Comparison of ENCODE assay signal across 20 mouse cellular contexts in genomic region chr6:114831807-114832206, GRCm38 (mm10).
DNase-seq lines count a peak whose midpoint lies in the region; ATAC-seq and TF ChIP-seq lines count a peak whose summit lies in the region.
"Had no signal": no experiment of that assay in that cellular context is flagged by ENCODE, and none has a peak within 500 bp of the region (broad histone marks: within the 10 kb centered on the region; RNA-seq: fewer than 3 reads in every experiment).

No protein-coding gene starts in this region.

- H3K4me1 ChIP-seq in heart, embryonic 13.5 days = peaks cover 37% of the 10 kb centered on the region
- peaks cover 0 to 6% of the 10 kb centered on the region in 2 experiments; a peak in 3 of 4 replicates for H3K4me1 ChIP-seq in MEL (ENCODE audit: control insufficient read depth in 1 of 2, insufficient read depth in 2 of 2, low read length in 2 of 2)

- no peak for DNase-seq in heart, postnatal 25 days (ENCODE audit: low spot score)
- peak; percentile 70 for DNase-seq in 416B (ENCODE audit: low read depth)
- DNase-seq in MEL (ENCODE audit: low read depth, low spot score) = peak; percentile 86
- DNase-seq in left cerebral cortex, postnatal 4 days = no peak
- DNase-seq in natural killer cell, adult 2 months (ENCODE audit: low spot score in 2 of 2) = no peak
- DNase-seq: adrenal gland, adult 8-10 months; cerebellum, adult 18-20 months; gastrocnemius, postnatal 10 days; kidney, adult 18-20 months; kidney, postnatal 25 days; layer of hippocampus, adult 9-11 months; lung, embryonic 14.5 days; spleen, adult 18-20 months; thymus, postnatal 25 days had no signal

- H3K9ac ChIP-seq in heart, embryonic 13.5 days = no peak overlapping the region; the same call in 1 of the 2 replicates
- no peak overlapping the region for H3K9ac ChIP-seq in MEL (ENCODE audit: control insufficient read depth, low read depth, low read length, poor library complexity, severe bottlenecking)
- H3K9ac ChIP-seq: embryonic facial prominence, embryonic 13.5 days; hindbrain, embryonic 15.5 days; lung, embryonic 14.5 days had no signal

- TF ChIP-seq RAD21 in MEL (IDR thresholded peaks at IDR 0.05; ENCODE audit: low read depth, low read length) = no peak

- H3K36me3 ChIP-seq in heart, embryonic 13.5 days = no peaks in the 10 kb centered on the region
- peaks cover 0 to 11% of the 10 kb centered on the region in 2 experiments; a peak in 2 of 4 replicates for H3K36me3 ChIP-seq in MEL (ENCODE audit: control insufficient read depth in 1 of 2, insufficient read depth in 2 of 2, low read length in 2 of 2)
- H3K36me3 ChIP-seq: embryonic facial prominence, embryonic 13.5 days; hindbrain, embryonic 15.5 days had no signal

- H3K27ac ChIP-seq in heart, embryonic 13.5 days (replicated peaks) = peak overlapping the region; percentile 65
- H3K27ac ChIP-seq in MEL (ENCODE audit: control insufficient read depth, low read depth, low read length) = no peak overlapping the region
- H3K27ac ChIP-seq: hindbrain, embryonic 15.5 days; macrophage had no signal

- intact Hi-C loops in heart, postnatal 25 days (cut with DNase I) = no loop called here
- intact Hi-C loops in left cerebral cortex, postnatal 4 days (cut with DNase I) = no loop called here

- 75% methylated on average over 3 of the region's 3 CpGs for WGBS in heart, embryonic 13.5 days

- H3K4me3 ChIP-seq in heart, embryonic 13.5 days = no peak overlapping the region
- no peak overlapping the region for H3K4me3 ChIP-seq in MEL (ENCODE audit: control insufficient read depth in 1 of 2, insufficient read depth in 1 of 2, low read depth in 2 of 2, low read length in 2 of 2)
- H3K4me3 ChIP-seq: embryonic facial prominence, embryonic 13.5 days; hindbrain, embryonic 15.5 days had no signal

- no peak for ATAC-seq in heart, embryonic 13.5 days (ENCODE audit: extremely low read depth, insufficient number of reproducible peaks, low FRiP score, low TSS enrichment)
- ATAC-seq in megakaryocyte, adult 5-6 weeks (ENCODE audit: poor library complexity, severe bottlenecking) = peak; percentile 70
- ATAC-seq: midbrain, embryonic 16.5 days had no signal

- H3K27me3 ChIP-seq in heart, embryonic 13.5 days (replicated peaks) = no peaks in the 10 kb centered on the region
- H3K27me3 ChIP-seq in MEL (ENCODE audit: control insufficient read depth in 1 of 2, insufficient read depth in 2 of 2, low read length in 2 of 2) = no peaks in the 10 kb centered on the region
- H3K27me3 ChIP-seq: embryonic facial prominence, embryonic 13.5 days; hindbrain, embryonic 15.5 days had no signal

- no peak for TF ChIP-seq POLR2A in MEL (IDR thresholded peaks at IDR 0.05; ENCODE audit: control insufficient read depth in 1 of 2, insufficient read depth in 1 of 2, low read depth in 1 of 2, low read length in 2 of 2, poor library complexity in 1 of 2)

- no peak overlapping the region for H3K4me2 ChIP-seq in heart, embryonic 13.5 days
- H3K4me2 ChIP-seq: embryonic facial prominence, embryonic 13.5 days; hindbrain, embryonic 15.5 days; lung, embryonic 14.5 days had no signal

- H3K79me2 ChIP-seq in MEL (ENCODE audit: control insufficient read depth, insufficient read depth, low read length, poor library complexity) = no peaks in the 10 kb centered on the region

- H3K9me3 ChIP-seq in heart, embryonic 13.5 days = no peaks in the 10 kb centered on the region
- no peaks in the 10 kb centered on the region for H3K9me3 ChIP-seq in MEL (replicated peaks; ENCODE audit: insufficient read depth, low read length)
- H3K9me3 ChIP-seq: embryonic facial prominence, embryonic 13.5 days; hindbrain, embryonic 15.5 days had no signal

- TF ChIP-seq CTCF in MEL (IDR thresholded peaks at IDR 0.05 in 2 of 3, conservative IDR thresholded peaks at IDR 0.05 in 1 of 3; ENCODE audit: control insufficient read depth in 1 of 3, insufficient read depth in 1 of 3, low read depth in 2 of 3, low read length in 3 of 3, poor library complexity in 1 of 3, severe bottlenecking in 1 of 3) = no peak

- TF ChIP-seq EP300 in MEL (IDR thresholded peaks at IDR 0.05; ENCODE audit: low read depth in 1 of 2, low read length in 2 of 2) = no peak

TF ChIP-seq in MEL, 35 proteins besides CTCF, POLR2A, EP300 and RAD21:
- no peak for TF ChIP-seq BHLHE40 (IDR thresholded peaks at IDR 0.05; ENCODE audit: borderline replicate concordance, low read depth, low read length)
- TF ChIP-seq JUND (IDR thresholded peaks at IDR 0.05; ENCODE audit: low read depth, low read length) = no peak
- TF ChIP-seq MAFK (IDR thresholded peaks at IDR 0.05; ENCODE audit: borderline replicate concordance, low read depth, low read length) = no peak
- TF ChIP-seq TBP (IDR thresholded peaks at IDR 0.05; ENCODE audit: low read depth, low read length) = no peak
- TF ChIP-seq MYB (IDR thresholded peaks at IDR 0.05; ENCODE audit: low read depth, low read length) = no peak
- no peak for TF ChIP-seq SMC3 (IDR thresholded peaks at IDR 0.05; ENCODE audit: low read depth, low read length)
- TF ChIP-seq HCFC1 (IDR thresholded peaks at IDR 0.05; ENCODE audit: low read depth, low read length) = peak; percentile 84
- TF ChIP-seq KAT2A (conservative IDR thresholded peaks at IDR 0.05; ENCODE audit: low read depth, low read length) = no peak
- TF ChIP-seq SIN3A (IDR thresholded peaks at IDR 0.05; ENCODE audit: low read length) = peak; percentile 23; the same call in 1 of the 2 replicates
- no peak for TF ChIP-seq UBTF (IDR thresholded peaks at IDR 0.05; ENCODE audit: borderline replicate concordance, insufficient read depth, low read depth, low read length)
- peak; percentile 75 to 85 for TF ChIP-seq USF2 (IDR thresholded peaks at IDR 0.05; ENCODE audit: borderline replicate concordance in 1 of 2, insufficient read depth in 1 of 2, low read depth in 1 of 2, low read length in 2 of 2)
- TF ChIP-seq ZKSCAN1 (IDR thresholded peaks at IDR 0.05; ENCODE audit: low read depth, low read length) = no peak
- no peak for TF ChIP-seq ETS1 (IDR thresholded peaks at IDR 0.05; ENCODE audit: low read depth, low read length)
- no peak for TF ChIP-seq E2F4 (IDR thresholded peaks at IDR 0.05; ENCODE audit: borderline replicate concordance, low read depth, low read length)
- TF ChIP-seq ZNF384 (IDR thresholded peaks at IDR 0.05; ENCODE audit: low read depth, low read length) = no peak
- peak; percentile 97 for TF ChIP-seq USF1 (IDR thresholded peaks at IDR 0.05; ENCODE audit: low read depth, low read length)
- no peak for TF ChIP-seq TCF12 (IDR thresholded peaks at IDR 0.05; ENCODE audit: low read depth, low read length)
- no peak for TF ChIP-seq TAL1 (IDR thresholded peaks at IDR 0.05; ENCODE audit: low read length)
- no peak for TF ChIP-seq CHD2 (IDR thresholded peaks at IDR 0.05; ENCODE audit: low read length)
- no peak for TF ChIP-seq POLR2AphosphoS2 (IDR thresholded peaks at IDR 0.05; ENCODE audit: low read length)
- TF ChIP-seq MXI1 (IDR thresholded peaks at IDR 0.05; ENCODE audit: low read depth, low read length) = no peak
- TF ChIP-seq POLR2AphosphoS5 (IDR thresholded peaks at IDR 0.05; ENCODE audit: borderline replicate concordance, low read depth, low read length) = no peak
- TF ChIP-seq MAX (IDR thresholded peaks at IDR 0.05; ENCODE audit: low read length) = peak; percentile 86
- TF ChIP-seq ELF1 (IDR thresholded peaks at IDR 0.05; ENCODE audit: low read depth, low read length) = 0 out of 2 replicates have a peak, but pooled peaks have one; percentile 33
TF ChIP-seq in MEL: peak in this region for 6.

Comparison
In these comparisons a context has a peak if more than half of its experiments do, and no peak if none do; other contexts are left out.
1. DNase-seq: peak in 416B (single experiment) and MEL (single experiment); none in heart, postnatal 25 days (single experiment), left cerebral cortex, postnatal 4 days (single experiment) and natural killer cell, adult 2 months (0 of 2).